Mouse (Mus musculus) neural tube, embryonic 14.5 days (tissue): ENCODE measurements at regions not wholly inside any gene's neighbourhood (a gene's known extent, or its start where the extent isn't known, plus 50 kb on each side); places are given as distances from the start of the nearest gene placed in this dataset.

Source experiments
- ATAC-seq: fragments of 200-750 bp; cut with Nextera tagmentation; 2 replicates; pipeline ENCODE4 v1.8.0; 2017; ENCODE audit warnings: low read depth, mild to moderate bottlenecking, moderate TSS enrichment, moderate library complexity
- H3K27ac ChIP-seq: fragments of 300-500 bp; sonication (generic); 2 replicates; pipeline ENCODE4 v1.5.1; 2014; ENCODE audit warnings: low read depth, mild to moderate bottlenecking, control low read depth, low read length, moderate library complexity, mixed read lengths
- H3K27me3 ChIP-seq: fragments of 300-500 bp; sonication (generic); 2 replicates; pipeline ENCODE4 v1.6.1; 2014; ENCODE audit warnings: low read length; ENCODE audit not compliant: control insufficient read depth, insufficient read depth
- H3K36me3 ChIP-seq: fragments of 300-500 bp; sonication (generic); 2 replicates; pipeline ENCODE4 v1.6.1; 2014; ENCODE audit warnings: low read length, mixed read lengths; ENCODE audit not compliant: control insufficient read depth, insufficient read depth
- H3K4me1 ChIP-seq: fragments of 300-500 bp; sonication (generic); 2 replicates; pipeline ENCODE4 v1.6.1; 2014; ENCODE audit warnings: low read length; ENCODE audit not compliant: control insufficient read depth, insufficient read depth
- H3K4me2 ChIP-seq: fragments of 300-500 bp; sonication (generic); 2 replicates; pipeline ENCODE4 v1.6.1; 2014; ENCODE audit warnings: mild to moderate bottlenecking, low read depth, low read length, control low read depth
- H3K4me3 ChIP-seq: fragments of 300-500 bp; sonication (generic); 2 replicates; pipeline ENCODE4 v1.5.1; 2014; ENCODE audit warnings: low read depth, low read length, control low read depth, mixed read lengths
- H3K9ac ChIP-seq: fragments of 300-500 bp; sonication (generic); replicated peaks from 2 replicates; pipeline ENCODE4 v1.6.1; 2014; ENCODE audit warnings: low read depth, mild to moderate bottlenecking, control low read depth, low read length, mixed read lengths
- H3K9me3 ChIP-seq: fragments of 300-500 bp; sonication (generic); 2 replicates; pipeline ENCODE4 v1.6.1; 2016; ENCODE audit warnings: low read length; ENCODE audit not compliant: control insufficient read depth
- WGBS: fragments of 180-500 bp; shearing (Covaris S2); extraction: QIAGEN DNeasy Blood & Tissue Kit; methylation state at CpG from one replicate; pipeline ENCODE4 v1.1.7; 2014; 5-methylcytosine and 5-hydroxymethylcytosine counted together

DNA sequence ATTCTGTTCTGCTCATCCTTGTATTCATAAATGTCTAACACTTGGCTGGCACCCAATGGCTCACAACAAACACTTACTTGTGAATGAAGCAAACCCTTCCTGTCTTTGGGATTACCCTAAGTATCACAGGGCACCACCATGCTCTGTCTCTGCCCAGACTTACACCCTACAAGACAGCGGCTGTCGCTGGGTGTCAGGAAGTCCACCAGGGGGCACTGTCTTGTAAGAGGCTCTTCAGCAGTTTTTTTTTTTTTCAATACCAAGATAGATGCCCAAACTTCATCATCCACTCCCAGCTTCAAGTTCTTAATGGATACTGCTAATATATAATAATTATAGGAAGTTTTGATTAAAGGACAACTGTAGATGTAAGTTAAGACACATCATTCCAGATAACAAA lies 247.7 kb upstream of the Dnajc19 start:
- 23% methylated on average over 2 of the region's 2 CpGs for WGBS
- H3K9ac ChIP-seq, result no peak overlapping the region
- H3K4me3 ChIP-seq, result no peak overlapping the region
- H3K4me1 ChIP-seq, result peaks cover 15% of the 10 kb centered on the region; the same call in 1 of the 2 replicates
- no peaks in the 10 kb centered on the region for H3K36me3 ChIP-seq
- no peak overlapping the region for H3K27ac ChIP-seq
- ATAC-seq, result no peak
- no peaks in the 10 kb centered on the region for H3K9me3 ChIP-seq
- no peaks in the 10 kb centered on the region for H3K27me3 ChIP-seq
- H3K4me2 ChIP-seq, result no peak overlapping the region

DNA sequence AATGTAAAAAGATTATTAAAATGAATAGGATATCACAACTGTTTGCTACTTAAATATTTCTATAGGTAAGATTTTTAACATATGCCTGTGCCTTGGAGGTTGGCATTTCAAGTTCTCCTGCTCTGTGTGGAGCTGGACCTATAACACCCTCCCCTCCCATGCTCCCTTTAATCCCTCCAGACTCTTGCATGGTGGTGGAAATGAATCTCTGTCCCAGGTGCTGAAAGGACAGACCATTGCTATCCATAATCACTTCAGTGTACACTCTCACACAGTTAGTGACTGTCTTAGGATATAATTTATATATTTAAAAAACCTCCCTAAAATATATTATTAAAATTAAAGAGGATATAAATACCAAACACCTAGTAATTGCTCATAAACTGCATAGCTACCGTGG lies 244.5 kb upstream of the Dnajc19 start:
- WGBS, result 86% methylated on average over 1 of the region's 1 CpGs
- no peak overlapping the region for H3K4me2 ChIP-seq
- ATAC-seq, result no peak

DNA sequence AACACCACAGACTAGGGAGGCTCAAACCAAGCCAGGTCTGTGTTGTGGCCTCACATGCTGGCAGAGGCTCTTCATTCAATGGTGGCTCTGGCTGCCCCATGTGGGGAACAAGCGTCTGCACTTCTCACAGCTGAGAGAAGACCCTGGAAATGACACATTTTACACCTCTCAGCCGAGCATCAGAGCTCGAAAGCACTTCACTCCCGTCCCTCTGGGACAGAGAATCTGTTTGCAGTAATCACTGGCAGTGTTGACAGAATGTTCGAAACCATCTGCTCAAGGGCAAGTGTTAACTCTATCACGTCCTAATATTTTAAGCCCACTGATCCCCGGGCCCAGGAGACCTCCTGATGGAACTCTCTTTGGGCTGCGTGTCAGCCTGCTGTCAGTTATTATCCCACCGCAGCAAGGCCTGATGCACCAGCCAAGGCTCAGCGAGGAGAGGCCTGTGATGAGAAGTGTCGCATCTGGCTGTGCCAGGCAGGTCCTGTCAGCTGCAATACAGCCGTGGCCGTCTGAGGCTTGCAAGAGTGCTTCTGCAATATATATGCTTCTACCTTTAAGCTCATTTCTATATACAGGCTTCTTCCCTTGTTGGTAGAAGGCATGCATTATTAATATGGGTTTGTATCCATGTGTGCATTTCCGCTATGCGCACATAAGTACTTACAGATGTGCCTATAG lies 241.5 kb upstream of the Dnajc19 start:
- no peaks in the 10 kb centered on the region for H3K36me3 ChIP-seq
- H3K27me3 ChIP-seq, result no peaks in the 10 kb centered on the region
- 18% methylated on average over 15 of the region's 15 CpGs for WGBS
- no peak overlapping the region for H3K4me3 ChIP-seq
- H3K9ac ChIP-seq, result no peak overlapping the region
- H3K4me2 ChIP-seq, result no peak overlapping the region
- peaks cover 7% of the 10 kb centered on the region; the same call in 1 of the 2 replicates for H3K4me1 ChIP-seq
- no peak overlapping the region for H3K27ac ChIP-seq
- no peaks in the 10 kb centered on the region for H3K9me3 ChIP-seq
- peak; percentile 75 for ATAC-seq

More for the DNA sequence above, 244.5 kb upstream of the Dnajc19 start:
- Histone ChIP-seq H3K27me3 (no peaks in the 10 kb centered on the region), H3K9me3 (no peaks in the 10 kb centered on the region), H3K4me1 (peaks cover 10% of the 10 kb centered on the region; the same call in 1 of the 2 replicates), H3K27ac (no peak overlapping the region), H3K4me3 (no peak overlapping the region), H3K9ac (no peak overlapping the region), H3K36me3 (no peaks in the 10 kb centered on the region)

DNA sequence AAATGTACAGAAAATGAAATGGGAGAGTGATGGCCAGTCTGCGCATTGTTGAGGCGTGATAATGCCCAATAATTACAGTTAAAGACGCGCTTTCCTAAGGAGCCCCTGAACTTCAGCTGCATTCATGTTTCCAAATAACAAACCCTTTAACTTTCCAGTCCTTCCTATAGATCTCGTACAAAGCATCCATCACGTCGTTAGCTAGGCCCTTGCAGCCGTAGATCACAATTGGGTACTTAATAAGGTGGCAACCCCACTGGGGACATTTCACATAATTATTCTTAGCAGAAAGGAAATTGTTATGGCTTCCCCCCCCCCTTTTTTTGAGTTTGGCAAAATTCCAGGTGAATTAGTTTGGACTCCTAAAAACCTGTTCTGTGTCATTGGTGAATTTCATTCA lies 233.7 kb upstream of the Dnajc19 start:
- Histone ChIP-seq H3K36me3 (no peaks in the 10 kb centered on the region), H3K4me1 (0 out of 2 replicates have a peak, but pooled peaks cover 6% of the 10 kb centered on the region), H3K4me2 (no peak overlapping the region), H3K27me3 (no peaks in the 10 kb centered on the region), H3K4me3 (no peak overlapping the region), H3K27ac (no peak overlapping the region), H3K9ac (no peak overlapping the region), H3K9me3 (no peaks in the 10 kb centered on the region)
- no peak for ATAC-seq
- WGBS, result 51% methylated on average over 8 of the region's 8 CpGs

DNA sequence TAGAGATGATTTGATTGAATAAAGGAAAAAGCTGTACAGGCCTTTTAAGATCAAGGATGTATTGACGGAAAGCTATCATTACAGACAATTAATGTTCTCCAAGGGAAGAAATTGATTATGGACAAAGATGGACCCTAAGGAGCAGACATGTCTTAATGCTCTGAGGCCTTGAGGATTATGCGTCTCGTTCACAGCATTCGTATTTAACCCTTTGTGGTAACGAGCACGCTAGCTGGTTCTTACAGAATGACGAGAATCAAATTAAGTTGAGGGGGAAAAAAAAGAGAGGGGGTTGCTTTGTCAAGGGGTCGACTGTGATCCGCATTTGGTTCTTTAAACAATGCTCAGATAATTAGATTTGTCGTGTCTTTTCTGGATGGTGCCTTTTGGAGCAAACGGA lies 233.3 kb upstream of the Dnajc19 start:
- no peaks in the 10 kb centered on the region for H3K27me3 ChIP-seq
- H3K4me1 ChIP-seq, result 0 out of 2 replicates have a peak, but pooled peaks cover 6% of the 10 kb centered on the region
- 49% methylated on average over 11 of the region's 11 CpGs for WGBS
- H3K4me3 ChIP-seq, result no peak overlapping the region
- no peaks in the 10 kb centered on the region for H3K9me3 ChIP-seq
- no peak overlapping the region for H3K4me2 ChIP-seq
- H3K9ac ChIP-seq, result no peak overlapping the region
- no peak for ATAC-seq
- no peak overlapping the region for H3K27ac ChIP-seq
- no peaks in the 10 kb centered on the region for H3K36me3 ChIP-seq

DNA sequence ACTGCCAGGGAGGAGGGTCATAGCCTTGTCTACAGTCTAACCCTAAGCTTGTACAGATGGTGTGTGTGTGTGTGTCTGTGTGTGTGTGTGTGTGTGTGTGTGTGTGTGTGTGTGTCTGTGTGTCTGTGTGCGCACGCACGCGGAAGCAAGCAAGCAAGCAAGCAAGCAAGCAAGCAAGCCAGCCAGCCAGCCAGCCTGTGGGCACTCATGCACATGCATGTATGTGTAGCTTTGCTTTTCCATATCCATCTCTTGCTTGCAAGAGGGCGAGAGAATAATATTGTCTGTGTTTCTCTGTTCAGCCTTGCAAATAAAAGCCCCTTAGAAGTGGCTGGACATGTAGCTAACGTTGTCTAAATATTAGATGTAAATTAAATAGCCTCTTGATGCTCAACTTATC lies 230.8 kb upstream of the Dnajc19 start:
- no peak for ATAC-seq
- H3K36me3 ChIP-seq, result no peaks in the 10 kb centered on the region
- no peaks in the 10 kb centered on the region for H3K9me3 ChIP-seq
- no peak overlapping the region for H3K4me3 ChIP-seq
- no peaks in the 10 kb centered on the region for H3K27me3 ChIP-seq
- 0 out of 2 replicates have a peak, but pooled peaks cover 6% of the 10 kb centered on the region for H3K4me1 ChIP-seq
- no peak overlapping the region for H3K4me2 ChIP-seq
- no peak overlapping the region for H3K9ac ChIP-seq
- no peak overlapping the region for H3K27ac ChIP-seq
- WGBS, result 82% methylated on average over 6 of the region's 6 CpGs

DNA sequence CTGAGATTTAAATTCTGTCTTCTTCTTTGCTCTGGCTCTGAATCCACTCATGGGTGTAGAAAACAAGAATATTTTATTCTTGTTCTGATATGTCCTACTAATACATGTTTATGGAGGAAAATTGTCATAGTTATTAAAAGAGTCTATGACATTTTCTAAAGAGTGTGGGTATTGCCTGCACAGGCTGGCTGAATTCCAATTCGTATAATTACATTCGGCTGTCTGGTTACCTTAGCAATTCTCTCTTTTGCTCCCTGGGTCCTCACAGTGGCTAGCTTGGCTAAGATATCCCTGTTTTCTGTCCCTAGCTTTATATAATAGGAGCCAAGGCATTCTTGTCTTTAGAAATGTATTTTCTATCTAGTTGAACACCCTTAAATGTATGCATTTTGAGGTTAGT lies 218.5 kb upstream of the Dnajc19 start:
- no peak for ATAC-seq
- Histone ChIP-seq H3K36me3 (no peaks in the 10 kb centered on the region), H3K4me1 (no peaks in the 10 kb centered on the region), H3K9ac (no peak overlapping the region), H3K27me3 (no peaks in the 10 kb centered on the region), H3K27ac (no peak overlapping the region), H3K4me3 (no peak overlapping the region), H3K9me3 (no peaks in the 10 kb centered on the region), H3K4me2 (no peak overlapping the region)
- WGBS, result 65% methylated on average over 2 of the region's 2 CpGs

DNA sequence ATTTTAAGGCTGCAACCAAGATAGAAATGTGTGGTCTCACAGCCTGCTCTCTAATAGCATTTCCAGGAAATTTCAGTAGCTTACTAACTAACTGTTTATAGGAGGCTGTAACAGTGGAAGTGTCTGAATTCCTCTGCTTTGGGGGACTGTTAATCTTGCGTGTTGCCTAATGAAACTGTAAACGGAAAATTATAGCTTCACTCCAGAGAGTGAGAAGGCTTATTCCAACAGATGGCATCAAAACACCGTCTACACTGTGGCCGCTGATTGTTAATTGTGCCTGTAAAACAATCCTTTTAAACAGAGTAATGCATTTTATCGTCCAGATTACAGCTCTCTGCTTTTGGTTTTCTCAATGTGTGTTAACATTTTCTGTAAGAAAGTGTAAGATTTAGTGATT lies 206.7 kb upstream of the Dnajc19 start:
- Histone ChIP-seq H3K4me2 (no peak overlapping the region), H3K36me3 (no peaks in the 10 kb centered on the region), H3K9me3 (no peaks in the 10 kb centered on the region), H3K27ac (no peak overlapping the region), H3K9ac (no peak overlapping the region), H3K4me1 (no peaks in the 10 kb centered on the region), H3K4me3 (no peak overlapping the region), H3K27me3 (no peaks in the 10 kb centered on the region)
- 17% methylated on average over 5 of the region's 5 CpGs for WGBS
- ATAC-seq, result peak; percentile 54; the same call in 1 of the 2 replicates

DNA sequence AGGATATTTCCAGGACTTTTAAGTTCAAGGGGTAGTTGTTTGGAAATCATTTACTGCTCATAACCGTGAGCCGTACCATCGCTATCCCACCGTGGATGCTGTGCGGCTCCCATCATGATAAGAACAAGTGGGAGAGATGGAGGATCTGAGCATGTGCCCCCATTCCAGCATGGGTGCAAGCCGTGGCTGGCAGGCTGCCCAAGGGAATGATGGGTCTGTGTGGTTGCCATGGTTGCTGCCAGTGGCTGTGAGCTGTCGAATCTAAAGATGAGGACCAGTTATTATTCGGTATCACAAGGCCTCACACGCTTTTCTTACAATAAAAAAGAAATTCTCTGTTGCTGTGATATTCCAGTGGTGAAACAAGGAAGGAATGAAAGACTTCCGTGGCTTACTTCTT lies 189.0 kb upstream of the Dnajc19 start:
- no peaks in the 10 kb centered on the region for H3K9me3 ChIP-seq
- H3K4me3 ChIP-seq, result no peak overlapping the region
- H3K27me3 ChIP-seq, result no peaks in the 10 kb centered on the region
- no peak overlapping the region for H3K9ac ChIP-seq
- no peaks in the 10 kb centered on the region for H3K4me1 ChIP-seq
- no peak for ATAC-seq
- no peak overlapping the region for H3K4me2 ChIP-seq
- 65% methylated on average over 10 of the region's 10 CpGs for WGBS
- no peak overlapping the region for H3K27ac ChIP-seq
- no peaks in the 10 kb centered on the region for H3K36me3 ChIP-seq
